Mouse (Mus musculus): ENCODE results near the gene Ivd. TPM values are rescaled to one million over a fixed set of nuclear protein-coding genes. Genes with fewer than 3 reads are reported as not detected.

Ivd gene
- polyA plus RNA-seq, 1 experiment: 28.7 TPM

GRCm38 (mm10) chr2:118882840-118883679 is 21.3 kb downstream of the Ivd start:
- H3K27me3 ChIP-seq (ENCODE audit: control insufficient read depth, insufficient read depth, low read length, poor library complexity, severe bottlenecking): no peaks in the 10 kb centered on the region
- TF ChIP-seq CTCF (IDR thresholded peaks at IDR 0.05; ENCODE audit: low read depth, low read length) (peak; percentile 93), EP300 (IDR thresholded peaks at IDR 0.05; ENCODE audit: insufficient read depth, low read depth, low read length) (no peak), POLR2A (IDR thresholded peaks at IDR 0.05; ENCODE audit: insufficient read depth, low read length) (no peak)
- no peaks in the 10 kb centered on the region for H3K9me3 ChIP-seq (replicated peaks; ENCODE audit: control insufficient read depth, insufficient read depth, low read length, poor library complexity, severe bottlenecking)
- peak overlapping the region; percentile 31; the same call in 1 of the 2 replicates for H3K9ac ChIP-seq (ENCODE audit: low read depth, poor library complexity, severe bottlenecking)
- no peak overlapping the region for H3K27ac ChIP-seq (ENCODE audit: insufficient read depth, low read length)
- H3K4me3 ChIP-seq (ENCODE audit: low read depth, low read length): peak overlapping the region; percentile 75
- no peaks in the 10 kb centered on the region for H3K4me1 ChIP-seq (ENCODE audit: control insufficient read depth, insufficient read depth, low read length)
- H3K36me3 ChIP-seq (ENCODE audit: control insufficient read depth, insufficient read depth, low read length, poor library complexity, severe bottlenecking): no peaks in the 10 kb centered on the region

DNA sequence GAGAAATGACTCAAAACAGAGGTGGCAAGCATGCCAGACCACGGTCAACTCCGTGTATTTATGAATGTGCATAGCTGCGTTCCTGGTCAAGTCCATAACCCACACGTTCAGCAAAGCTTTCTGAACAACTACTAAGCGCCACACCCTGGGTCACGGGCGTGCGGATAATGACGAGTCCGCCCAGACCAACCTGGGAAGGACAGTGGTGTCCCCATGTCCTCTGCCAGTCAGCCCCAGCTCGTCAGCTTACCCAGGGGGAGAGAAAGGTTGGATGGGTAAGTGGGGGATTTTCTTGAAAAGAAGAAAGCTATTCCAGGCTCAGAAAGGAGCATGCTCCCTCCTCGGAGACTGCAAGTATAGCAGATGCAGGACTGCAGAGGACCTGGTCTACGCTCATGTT is 25.7 kb downstream of the Ivd start:
- no peak overlapping the region for H3K4me3 ChIP-seq (ENCODE audit: low read depth, low read length)
- no peak overlapping the region for H3K9ac ChIP-seq (ENCODE audit: low read depth, poor library complexity, severe bottlenecking)
- H3K4me1 ChIP-seq (ENCODE audit: control insufficient read depth, insufficient read depth, low read length): no peaks in the 10 kb centered on the region
- TF ChIP-seq EP300 (IDR thresholded peaks at IDR 0.05; ENCODE audit: insufficient read depth, low read depth, low read length): no peak
- H3K9me3 ChIP-seq (replicated peaks; ENCODE audit: control insufficient read depth, insufficient read depth, low read length, poor library complexity, severe bottlenecking): no peaks in the 10 kb centered on the region
- no peaks in the 10 kb centered on the region for H3K36me3 ChIP-seq (ENCODE audit: control insufficient read depth, insufficient read depth, low read length, poor library complexity, severe bottlenecking)
- H3K27ac ChIP-seq (ENCODE audit: insufficient read depth, low read length): no peak overlapping the region
- H3K27me3 ChIP-seq (ENCODE audit: control insufficient read depth, insufficient read depth, low read length, poor library complexity, severe bottlenecking): no peaks in the 10 kb centered on the region

GRCm38 (mm10) chr2:118887845-118888548 is 26.2 kb downstream of the Ivd start:
- Histone ChIP-seq H3K9me3 (replicated peaks; ENCODE audit: control insufficient read depth, insufficient read depth, low read length, poor library complexity, severe bottlenecking) (no peaks in the 10 kb centered on the region), H3K27me3 (ENCODE audit: control insufficient read depth, insufficient read depth, low read length, poor library complexity, severe bottlenecking) (no peaks in the 10 kb centered on the region), H3K36me3 (ENCODE audit: control insufficient read depth, insufficient read depth, low read length, poor library complexity, severe bottlenecking) (no peaks in the 10 kb centered on the region), H3K4me1 (ENCODE audit: control insufficient read depth, insufficient read depth, low read length) (no peaks in the 10 kb centered on the region), H3K27ac (ENCODE audit: insufficient read depth, low read length) (no peak overlapping the region), H3K9ac (ENCODE audit: low read depth, poor library complexity, severe bottlenecking) (no peak overlapping the region), H3K4me3 (ENCODE audit: low read depth, low read length) (no peak overlapping the region)
- no peak for TF ChIP-seq POLR2A (IDR thresholded peaks at IDR 0.05; ENCODE audit: insufficient read depth, low read length)
- TF ChIP-seq EP300 (IDR thresholded peaks at IDR 0.05; ENCODE audit: insufficient read depth, low read depth, low read length): no peak
- TF ChIP-seq CTCF (IDR thresholded peaks at IDR 0.05; ENCODE audit: low read depth, low read length): no peak

- H3K27me3 ChIP-seq (ENCODE audit: control insufficient read depth, insufficient read depth, low read length, poor library complexity, severe bottlenecking): peaks cover 10% of the 10 kb centered on the region; the same call in 1 of the 2 replicates
- H3K9me3 ChIP-seq (replicated peaks; ENCODE audit: control insufficient read depth, insufficient read depth, low read length, poor library complexity, severe bottlenecking): no peaks in the 10 kb centered on the region
- no peaks in the 10 kb centered on the region for H3K36me3 ChIP-seq (ENCODE audit: control insufficient read depth, insufficient read depth, low read length, poor library complexity, severe bottlenecking)
- H3K4me3 ChIP-seq (ENCODE audit: low read depth, low read length): no peak overlapping the region
- no peaks in the 10 kb centered on the region for H3K4me1 ChIP-seq (ENCODE audit: control insufficient read depth, insufficient read depth, low read length)
- no peak overlapping the region for H3K27ac ChIP-seq (ENCODE audit: insufficient read depth, low read length)
- TF ChIP-seq POLR2A (IDR thresholded peaks at IDR 0.05; ENCODE audit: insufficient read depth, low read length): no peak
- no peak for TF ChIP-seq EP300 (IDR thresholded peaks at IDR 0.05; ENCODE audit: insufficient read depth, low read depth, low read length)
- no peak for TF ChIP-seq CTCF (IDR thresholded peaks at IDR 0.05; ENCODE audit: low read depth, low read length)
- H3K9ac ChIP-seq (ENCODE audit: low read depth, poor library complexity, severe bottlenecking): no peak overlapping the region
Measured at GRCm38 (mm10) chr2:118891173-118891572, 29.4 kb downstream of the Ivd start.

DNA sequence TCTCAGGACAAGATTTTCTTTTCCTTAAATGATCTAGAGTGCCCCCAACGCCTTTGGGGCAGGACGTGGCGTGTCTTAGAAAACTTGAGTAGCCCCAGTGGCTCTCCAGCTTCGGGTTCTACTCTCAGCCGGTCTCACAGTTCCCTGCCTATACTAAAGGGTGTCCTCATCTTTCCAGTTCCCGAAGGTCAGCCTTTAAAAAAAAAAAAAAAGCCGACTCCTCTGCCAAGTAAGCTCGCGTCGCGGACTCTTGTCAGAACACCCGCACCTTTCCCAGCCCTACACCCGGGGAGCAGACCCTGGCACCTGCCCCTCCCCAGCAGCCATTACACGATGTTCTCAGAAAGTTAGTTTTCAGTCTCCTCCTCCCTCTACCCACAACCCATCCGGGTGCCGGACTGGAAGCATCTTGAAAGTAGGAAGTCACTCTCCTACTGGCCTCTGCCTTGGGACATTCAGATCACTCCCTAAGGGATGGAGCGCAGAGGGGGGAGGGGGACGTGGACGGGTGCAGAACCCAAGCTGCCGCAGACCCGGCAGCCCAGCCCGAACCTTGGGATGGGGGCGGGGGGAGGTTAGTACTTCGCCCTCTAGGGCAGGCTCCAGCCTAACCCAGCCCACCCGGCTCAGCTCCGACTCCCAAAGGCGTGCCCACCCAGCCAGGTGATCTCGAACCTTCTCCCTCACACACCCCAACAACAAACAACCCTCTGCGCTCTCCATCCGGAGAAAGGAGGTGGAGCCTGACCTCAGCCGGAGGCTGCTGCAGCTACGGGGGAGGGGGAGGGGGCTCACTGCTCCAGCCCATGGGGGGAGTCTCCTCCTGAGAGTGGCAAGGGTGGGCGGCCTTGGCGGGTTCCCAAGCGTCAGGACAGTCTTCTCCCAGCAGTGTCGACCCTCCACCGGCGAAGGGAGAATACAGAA is 34.5 kb downstream of the Ivd start:
- H3K27me3 ChIP-seq (ENCODE audit: control insufficient read depth, insufficient read depth, low read length, poor library complexity, severe bottlenecking): peaks cover 12% of the 10 kb centered on the region; the same call in 1 of the 2 replicates
- no peaks in the 10 kb centered on the region for H3K9me3 ChIP-seq (replicated peaks; ENCODE audit: control insufficient read depth, insufficient read depth, low read length, poor library complexity, severe bottlenecking)
- peak overlapping the region; percentile 73 for H3K4me3 ChIP-seq (ENCODE audit: low read depth, low read length)
- no peaks in the 10 kb centered on the region for H3K36me3 ChIP-seq (ENCODE audit: control insufficient read depth, insufficient read depth, low read length, poor library complexity, severe bottlenecking)
- no peak overlapping the region for H3K27ac ChIP-seq (ENCODE audit: insufficient read depth, low read length)
- TF ChIP-seq EP300 (IDR thresholded peaks at IDR 0.05; ENCODE audit: insufficient read depth, low read depth, low read length): no peak
- TF ChIP-seq POLR2A (IDR thresholded peaks at IDR 0.05; ENCODE audit: insufficient read depth, low read length): no peak
- no peaks in the 10 kb centered on the region for H3K4me1 ChIP-seq (ENCODE audit: control insufficient read depth, insufficient read depth, low read length)
- peak overlapping the region; percentile 30 for H3K9ac ChIP-seq (ENCODE audit: low read depth, poor library complexity, severe bottlenecking)
